Mouse (Mus musculus): ENCODE measurements around the gene Ccdc162. TPM values are rescaled to one million over a fixed set of nuclear protein-coding genes. Genes with fewer than 3 reads are reported as not detected.

Gene Ccdc162
- total RNA-seq, 2 experiments from 2014 or later, result 0.78 to 0.80 TPM

- DNase-seq, result peak in 1 of 2 experiments; percentile 6
Measured at GRCm38 (mm10) chr10:41573190-41573589, 143.2 kb downstream of the Ccdc162 start.

GRCm38 (mm10) chr10:41572274-41572673 lies 144.2 kb downstream of the Ccdc162 start:
- DNase-seq, result no peak

- DNase-seq, result no peak
Measured at GRCm38 (mm10) chr10:41571065-41571464, 145.4 kb downstream of the Ccdc162 start.

DNA sequence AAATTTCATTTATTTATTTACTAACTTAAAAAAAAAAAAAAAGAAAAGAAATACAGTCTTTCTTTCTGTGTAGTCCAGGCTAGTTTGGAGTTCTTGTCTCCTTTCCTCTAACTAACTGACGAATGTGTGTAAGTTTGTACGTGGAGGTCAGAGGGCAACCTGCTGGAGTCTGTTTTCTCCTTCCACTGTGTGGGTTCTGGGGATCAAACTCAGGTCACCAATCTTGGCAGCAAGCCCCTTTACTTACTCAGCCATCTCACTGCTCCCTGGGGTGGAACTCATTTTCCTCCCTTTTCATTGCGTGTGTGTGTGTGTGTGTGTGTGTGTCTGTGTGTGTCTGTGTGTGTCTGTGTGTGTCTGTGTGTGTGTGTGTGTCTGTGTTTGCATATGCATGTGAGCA lies 148.1 kb downstream of the Ccdc162 start:
- DNase-seq, result no peak

DNA sequence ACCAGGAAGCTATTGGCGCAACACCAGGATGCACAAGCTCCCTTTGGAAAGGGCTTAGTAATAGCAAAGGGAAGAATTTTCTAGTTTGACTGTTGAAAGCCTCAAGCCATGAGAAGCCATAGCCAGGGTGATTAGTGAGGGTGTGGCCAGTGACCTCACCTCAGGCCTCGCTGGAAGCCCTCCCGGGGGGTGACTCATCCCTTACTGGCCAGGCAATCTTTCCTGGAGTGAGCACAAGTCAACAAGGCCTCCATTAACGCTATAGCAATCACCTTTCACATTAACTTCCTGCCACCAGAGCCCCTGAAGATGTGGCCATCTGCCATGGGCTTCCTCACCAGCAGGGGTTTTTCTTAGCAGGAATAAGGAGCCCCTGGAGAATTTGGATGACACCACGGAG lies 151.3 kb downstream of the Ccdc162 start:
- DNase-seq, result no peak

GRCm38 (mm10) chr10:41561701-41562395 lies 154.6 kb downstream of the Ccdc162 start:
- no peak for DNase-seq

DNA sequence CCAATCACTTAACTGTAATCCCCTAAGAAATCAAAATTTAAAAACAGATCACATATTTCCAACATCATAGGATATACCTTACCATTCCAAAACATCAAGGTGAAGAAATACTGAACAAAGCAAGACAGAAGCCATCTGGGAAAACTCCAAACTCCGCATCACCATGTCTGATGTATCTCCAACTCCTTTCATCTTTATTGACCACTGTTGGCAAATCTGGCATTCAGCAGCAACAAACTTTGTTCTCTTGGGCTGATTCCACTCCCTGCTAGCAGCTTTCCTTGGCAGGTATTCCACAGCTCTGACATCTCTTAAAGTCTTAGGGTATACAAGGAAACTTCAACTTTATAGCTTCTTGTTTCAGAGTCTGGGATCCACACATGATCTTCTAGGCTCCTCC lies 158.0 kb downstream of the Ccdc162 start:
- DNase-seq, result no peak

DNA sequence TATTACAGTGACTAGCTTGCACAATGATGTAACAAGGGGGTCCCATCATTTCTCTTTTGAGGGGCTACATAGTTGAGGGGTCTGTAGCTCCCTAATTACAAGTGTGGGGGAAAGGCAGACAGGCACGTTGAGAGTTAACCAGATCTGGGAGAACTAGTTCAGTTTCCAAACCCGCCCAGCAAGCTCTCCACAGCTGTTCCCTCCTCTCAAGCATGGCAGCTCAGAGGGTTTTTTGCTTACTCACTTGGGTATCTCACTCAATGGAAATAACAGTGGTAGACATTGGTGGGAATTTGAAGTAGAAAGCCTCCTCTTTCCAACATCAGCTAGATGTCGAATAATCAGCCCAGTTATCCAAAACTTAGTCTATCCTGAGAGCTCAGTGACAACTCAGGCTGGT lies 161.4 kb downstream of the Ccdc162 start:
- no peak for DNase-seq

DNA sequence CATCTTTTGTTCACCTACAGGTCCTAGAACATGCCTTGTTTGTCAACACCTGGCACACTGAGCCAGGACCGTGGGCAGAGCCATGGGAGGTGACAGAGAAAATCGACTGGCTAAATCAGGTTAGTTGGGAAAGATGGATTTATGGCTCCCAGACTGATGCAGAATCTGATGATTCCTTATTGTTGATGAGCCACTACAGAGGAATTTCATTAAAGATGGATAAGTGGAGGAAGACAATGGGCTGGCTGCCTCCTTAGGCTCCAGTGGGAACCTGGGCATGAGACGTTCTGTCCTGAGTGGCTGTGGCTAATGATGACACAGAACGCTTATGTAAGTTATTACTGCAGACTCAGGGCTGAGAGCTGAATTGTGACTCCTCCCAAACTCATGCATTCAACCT lies 162.7 kb downstream of the Ccdc162 start:
- DNase-seq, result no peak

- peak in 1 of 2 experiments; percentile 6 for DNase-seq
Measured at GRCm38 (mm10) chr10:41552847-41553589, 163.4 kb downstream of the Ccdc162 start.

DNA sequence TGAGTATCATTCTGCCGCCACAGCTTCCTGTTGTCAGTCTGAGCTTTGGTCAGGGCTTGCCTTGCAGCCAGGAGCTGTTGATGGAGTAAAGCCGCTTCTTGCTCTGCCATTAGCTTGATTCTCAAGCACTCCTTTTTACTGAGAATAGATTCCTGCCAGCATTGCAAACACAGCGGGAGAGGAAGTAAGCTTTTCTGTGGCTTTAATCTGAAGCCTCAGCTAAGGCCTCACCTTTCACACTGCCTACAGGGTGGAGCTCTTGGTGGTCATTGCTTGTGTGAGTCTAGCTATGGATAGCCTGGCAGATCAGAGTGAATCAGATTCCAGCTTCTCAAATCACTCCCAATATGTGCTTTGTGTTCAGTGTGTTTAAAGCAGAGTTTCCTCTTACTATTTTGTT lies 164.1 kb downstream of the Ccdc162 start:
- DNase-seq, result no peak

DNA sequence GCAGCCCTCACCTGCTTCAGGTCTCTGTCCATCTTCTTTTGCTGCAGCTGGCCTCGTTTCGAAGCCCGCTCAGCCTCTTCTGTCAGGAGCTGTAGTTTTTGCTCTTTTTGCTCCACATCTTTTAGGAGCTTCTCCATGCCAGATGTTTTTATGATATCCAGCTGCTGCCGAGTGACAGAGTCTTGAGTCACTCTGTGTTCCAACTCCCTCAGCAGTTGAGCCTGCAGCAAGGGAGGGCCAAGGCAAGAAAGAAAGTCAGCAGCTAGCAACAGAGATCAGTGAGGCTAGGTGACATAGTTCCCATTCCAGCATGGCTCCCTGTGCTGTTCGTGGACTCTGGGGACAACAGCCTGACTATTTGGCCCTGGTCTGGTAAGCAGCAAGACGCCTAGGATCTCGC lies 165.7 kb downstream of the Ccdc162 start:
- no peak for DNase-seq

GRCm38 (mm10) chr10:41546396-41547165 lies 169.9 kb downstream of the Ccdc162 start:
- no peak for DNase-seq

DNA sequence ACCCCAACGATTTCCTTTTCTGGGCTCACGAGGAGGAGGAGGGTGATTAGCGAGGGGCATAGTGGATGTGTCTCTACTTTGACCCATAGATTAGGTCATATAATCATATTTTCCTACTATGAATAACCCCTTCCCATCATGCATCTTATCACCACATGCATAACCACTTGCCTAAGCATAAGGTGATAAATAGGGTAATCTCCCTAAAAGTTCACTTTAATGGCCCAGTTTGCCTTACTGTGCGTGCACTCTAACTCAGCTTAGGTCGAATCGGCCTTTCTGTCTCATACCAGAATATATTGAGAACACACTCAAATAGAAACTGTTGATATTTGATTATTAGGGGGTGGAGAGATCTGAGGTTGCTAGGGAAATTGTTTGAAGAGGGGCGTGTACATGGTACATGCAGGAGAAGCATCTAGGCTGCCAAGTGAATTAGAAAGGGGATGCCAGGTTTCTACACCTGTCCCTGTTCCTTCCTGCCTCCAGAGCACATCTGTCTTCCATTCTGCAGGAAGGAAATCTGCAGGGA lies 171.1 kb downstream of the Ccdc162 start:
- DNase-seq, result no peak

DNA sequence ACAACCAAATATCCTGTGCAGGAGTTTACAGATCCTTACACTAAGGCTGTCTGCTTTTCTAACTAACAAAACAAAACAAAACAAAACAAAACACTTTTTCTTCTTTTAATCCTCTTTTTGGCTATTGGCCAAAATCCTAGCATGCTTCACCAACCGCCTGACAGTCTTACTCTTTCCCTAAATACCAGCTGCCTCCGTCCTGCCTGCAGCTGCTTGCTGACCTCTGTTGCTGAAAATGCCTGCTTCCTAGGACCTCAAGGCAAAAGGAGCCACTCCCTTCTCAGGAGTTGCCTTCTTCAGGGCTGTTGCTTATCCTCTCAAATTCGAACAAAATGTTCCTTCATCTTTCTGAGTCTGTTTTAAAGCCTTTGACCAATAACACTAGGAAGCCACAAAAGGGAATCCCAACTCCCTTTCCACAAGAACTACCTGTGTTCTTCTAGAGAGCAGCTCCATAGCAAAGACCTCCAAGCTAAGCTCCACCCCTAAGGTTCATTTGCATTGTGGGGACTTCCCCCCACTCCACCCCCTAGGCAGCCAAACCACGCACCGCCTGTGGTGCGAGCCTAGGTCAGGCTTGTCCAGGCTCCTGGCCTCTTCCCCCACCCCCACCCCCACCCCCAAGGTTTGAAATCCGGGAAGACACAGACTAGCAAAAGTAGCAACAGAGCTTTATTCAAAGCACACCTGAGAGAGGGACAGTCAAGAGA lies 171.8 kb downstream of the Ccdc162 start:
- no peak for DNase-seq

DNA sequence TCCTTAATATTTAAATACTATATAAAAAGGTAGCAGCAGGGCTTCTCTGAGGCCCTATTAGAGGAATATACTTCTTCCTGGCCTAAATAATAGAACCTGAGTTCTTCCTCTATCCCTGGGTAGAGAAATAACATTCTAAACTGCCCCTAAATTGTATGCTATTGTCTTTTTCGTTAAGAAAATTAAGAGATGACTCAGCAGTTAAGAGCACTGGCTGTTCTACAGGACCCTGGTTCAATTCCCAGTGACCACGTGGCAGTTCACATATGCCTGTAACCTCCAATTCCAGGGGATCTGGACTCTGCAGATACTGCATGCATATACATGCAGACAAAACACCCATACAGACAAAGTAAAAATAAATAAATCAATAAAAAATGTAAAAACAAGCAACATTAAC lies 172.6 kb downstream of the Ccdc162 start:
- DNase-seq, result no peak

DNA sequence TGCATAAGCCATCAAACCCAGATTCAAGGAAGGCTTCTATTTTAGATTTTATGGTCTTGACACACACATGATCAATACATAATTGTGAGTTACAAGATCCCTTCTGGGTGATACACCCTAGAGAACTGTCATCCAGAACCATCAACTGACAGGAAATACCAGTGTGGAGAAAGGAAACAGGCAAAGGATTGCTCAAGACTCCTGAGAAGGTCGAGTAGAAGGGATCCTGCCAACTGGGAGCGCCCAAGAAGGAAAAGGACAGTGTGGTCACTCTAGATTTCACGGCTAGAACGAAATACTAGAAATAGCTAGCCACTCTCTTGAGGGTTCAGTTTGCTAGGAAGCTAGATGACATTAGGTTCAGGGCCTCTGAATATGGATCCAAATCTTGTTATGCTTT lies 173.0 kb downstream of the Ccdc162 start:
- no peak for DNase-seq

DNA sequence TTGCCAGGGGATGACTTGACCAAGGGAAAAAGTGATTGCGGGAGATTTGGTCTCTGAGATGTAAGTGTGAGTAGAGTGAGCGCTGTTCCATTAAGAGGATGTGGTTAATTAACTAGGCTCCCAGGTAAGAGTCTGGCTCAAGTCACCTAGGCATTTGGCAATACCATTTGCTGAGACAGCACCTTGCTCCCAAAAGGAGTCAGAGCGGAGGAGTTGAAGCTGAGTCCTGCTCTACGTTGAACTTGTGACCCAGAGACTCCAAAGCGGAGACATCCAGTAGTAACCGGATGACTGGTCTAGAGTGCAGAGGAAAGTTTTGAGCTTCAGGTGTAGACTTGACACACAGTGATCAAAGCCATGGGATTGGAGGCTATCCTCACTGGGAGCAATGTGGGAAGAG lies 174.4 kb downstream of the Ccdc162 start:
- no peak for DNase-seq

DNA sequence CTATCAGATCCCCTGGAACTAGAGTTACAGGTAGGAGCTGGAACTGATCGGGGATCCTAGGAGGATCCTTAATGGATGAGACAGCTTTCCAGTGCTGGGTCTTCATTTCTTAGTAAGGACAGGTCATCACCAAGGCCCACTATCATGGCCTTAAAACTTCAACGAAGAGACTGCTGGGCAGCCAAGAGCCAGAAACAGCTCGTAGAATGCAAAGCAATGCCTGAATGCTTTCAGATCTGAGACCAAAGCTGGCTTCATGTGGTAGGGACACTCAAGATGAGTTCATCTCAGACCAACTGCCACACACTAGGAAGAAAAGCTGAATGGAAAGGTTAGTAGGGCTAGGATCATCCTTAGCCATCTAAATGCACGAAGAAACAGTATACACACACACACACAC lies 177.4 kb downstream of the Ccdc162 start:
- DNase-seq, result no peak

GRCm38 (mm10) chr10:41537983-41538330 lies 178.5 kb downstream of the Ccdc162 start:
- no peak for DNase-seq

GRCm38 (mm10) chr10:41537226-41537982 lies 179.0 kb downstream of the Ccdc162 start:
- DNase-seq, result no peak

- no peak for DNase-seq
Measured at GRCm38 (mm10) chr10:41536714-41537113, 179.7 kb downstream of the Ccdc162 start.

Measured in layer of hippocampus, postnatal 36 days (tissue).